Mouse (Mus musculus): ENCODE measurements around the gene Rrbp1.

The Rrbp1 gene

DNA sequence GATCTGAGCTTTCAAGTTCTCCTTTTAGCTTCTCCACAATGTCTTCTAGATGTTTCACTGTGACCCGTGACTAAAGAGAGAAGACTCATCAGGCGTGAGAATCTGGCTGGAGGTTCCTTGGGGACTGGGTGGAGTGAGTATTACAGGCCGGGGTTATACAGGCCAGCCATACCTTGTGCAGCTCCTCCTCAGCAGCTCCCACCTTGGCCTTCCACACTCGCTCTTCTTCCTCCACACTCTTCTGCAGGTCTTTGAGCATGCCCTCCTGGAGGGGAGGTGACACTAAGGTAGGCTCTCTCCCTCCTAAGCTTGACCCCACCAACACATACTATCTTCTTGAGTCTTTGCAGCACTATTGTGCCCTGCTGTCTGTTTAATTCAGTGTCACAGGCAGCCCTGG is 57.1 kb downstream of the Rrbp1 start:
- DNase-seq = no peak

DNA sequence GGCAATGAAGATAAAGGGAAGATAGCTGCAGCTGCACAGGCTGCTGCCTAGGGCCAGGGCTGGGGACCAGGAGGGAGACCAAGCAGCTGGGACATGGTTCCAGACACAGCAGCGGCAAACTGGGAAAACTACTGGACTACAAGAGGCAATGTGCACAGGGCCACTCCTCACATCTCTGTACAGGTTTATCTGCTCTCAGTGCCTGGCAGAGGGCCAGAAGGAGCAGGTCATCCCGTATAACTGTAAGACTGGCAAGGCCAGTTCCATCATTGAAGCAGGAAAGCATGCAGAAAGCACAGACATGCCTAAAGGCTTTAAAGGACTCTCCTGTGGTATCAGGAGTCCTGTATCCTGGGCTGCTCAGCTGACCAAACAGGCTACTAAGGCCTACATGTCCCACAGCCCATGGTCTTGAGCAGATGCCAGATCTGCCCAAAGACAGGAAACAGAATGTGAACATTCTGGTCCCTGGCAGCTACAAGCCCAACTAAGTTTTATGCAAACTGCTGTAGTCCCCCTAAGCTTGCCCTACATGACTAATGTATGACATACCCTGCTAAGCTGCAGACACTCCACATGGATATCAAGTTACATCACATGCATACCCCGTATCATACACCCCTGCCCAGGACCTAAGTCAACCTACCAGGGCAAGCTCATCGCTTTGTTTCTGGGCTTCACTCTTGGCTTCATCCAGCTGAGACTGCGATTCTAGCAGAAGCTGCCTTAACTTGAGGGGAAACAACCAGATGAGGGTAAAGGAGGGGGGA is 59.3 kb downstream of the Rrbp1 start:
- DNase-seq = no peak

DNA sequence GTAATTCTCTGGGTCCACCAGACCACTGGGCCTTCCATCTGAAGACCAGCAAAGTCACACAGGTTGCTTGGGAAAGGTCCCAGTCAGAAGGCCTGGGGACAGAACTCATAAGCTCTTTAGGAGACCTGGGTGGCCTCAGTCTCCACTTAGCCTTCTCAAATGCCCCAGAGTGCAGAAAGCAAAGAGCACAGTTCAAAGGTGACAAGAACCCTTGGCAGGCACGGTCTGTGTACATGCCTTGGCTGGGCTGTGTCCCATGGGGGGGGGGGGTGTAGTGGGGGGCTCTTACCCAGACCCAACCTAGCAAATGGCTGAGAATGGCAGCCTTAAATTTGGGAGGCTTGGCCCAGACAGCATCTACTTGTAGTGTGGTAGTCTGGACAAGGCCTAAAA is 60.0 kb downstream of the Rrbp1 start:
- DNase-seq = no peak

DNA sequence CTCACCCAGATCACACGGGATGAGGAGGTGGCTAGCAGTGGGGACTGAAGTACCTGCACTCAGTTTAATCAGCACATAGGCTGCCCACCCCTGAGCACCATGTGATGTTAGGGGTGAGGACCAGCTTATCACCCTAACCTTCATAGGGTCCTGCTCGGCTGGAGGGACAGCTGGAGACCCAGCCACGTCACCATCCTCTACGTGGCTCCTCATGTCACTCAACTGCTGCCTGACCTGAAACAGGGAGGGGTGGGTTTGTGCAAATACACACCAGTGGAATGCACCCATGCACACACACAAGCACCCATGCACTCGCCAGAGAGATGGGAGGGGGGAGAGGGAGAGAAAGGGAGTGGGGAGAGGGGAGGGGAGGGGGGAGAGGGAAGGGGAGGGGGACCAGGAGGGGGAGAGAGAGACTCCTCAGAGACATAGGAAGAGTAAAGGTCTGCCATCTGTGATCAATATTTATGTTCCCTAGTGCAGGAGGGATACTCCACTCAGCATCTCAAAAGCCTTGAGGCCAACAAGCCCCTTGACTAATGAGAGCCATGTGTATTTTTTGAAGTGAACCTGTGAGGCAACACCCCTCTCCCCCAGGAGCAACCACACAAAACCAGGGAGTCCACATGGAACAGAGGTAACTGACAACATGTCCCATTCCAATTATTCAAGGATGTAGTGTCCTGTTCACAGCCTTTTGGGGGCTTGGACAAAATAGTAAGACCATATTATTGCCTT is 60.6 kb downstream of the Rrbp1 start:
- no peak for DNase-seq

DNA sequence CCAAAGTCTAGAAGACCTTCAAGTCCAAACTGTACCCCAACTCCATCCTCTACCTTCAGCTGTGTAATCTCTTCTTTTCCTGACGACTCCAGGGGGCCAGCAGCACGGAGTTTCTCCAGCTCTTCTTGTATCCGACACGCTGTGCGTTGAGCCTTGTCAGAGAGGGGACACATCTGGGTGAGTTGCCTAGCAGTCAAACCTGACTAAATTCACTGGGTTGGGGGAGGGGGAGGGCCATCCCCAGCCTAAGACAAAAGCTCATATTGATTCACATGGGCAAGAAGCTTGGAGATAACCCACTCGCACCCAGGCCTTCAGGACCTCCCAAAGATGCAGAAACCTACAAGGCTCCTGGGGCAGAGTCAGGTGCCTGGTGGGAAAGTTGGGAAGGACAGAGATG is 61.8 kb downstream of the Rrbp1 start:
- no peak for DNase-seq

DNA sequence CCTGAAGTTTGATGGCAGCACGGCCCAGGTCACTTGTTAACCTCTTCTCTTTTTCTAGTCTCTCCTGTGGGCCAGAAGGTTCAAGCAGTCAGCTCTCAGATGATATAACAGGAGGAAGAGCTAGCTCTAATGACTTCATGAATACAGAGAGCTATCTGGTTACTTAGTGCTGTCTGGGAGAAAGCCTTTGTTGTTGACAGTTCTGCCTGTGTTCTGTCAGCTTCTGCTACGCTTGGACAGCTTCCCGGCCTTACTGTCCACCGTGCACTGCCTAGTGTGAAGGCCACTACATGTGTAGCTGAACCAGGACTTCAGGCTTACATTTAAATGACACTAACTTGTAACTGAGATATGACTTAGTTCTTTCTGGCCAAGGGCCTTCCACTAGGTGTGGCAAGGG is 62.6 kb downstream of the Rrbp1 start:
- no peak for DNase-seq

DNA sequence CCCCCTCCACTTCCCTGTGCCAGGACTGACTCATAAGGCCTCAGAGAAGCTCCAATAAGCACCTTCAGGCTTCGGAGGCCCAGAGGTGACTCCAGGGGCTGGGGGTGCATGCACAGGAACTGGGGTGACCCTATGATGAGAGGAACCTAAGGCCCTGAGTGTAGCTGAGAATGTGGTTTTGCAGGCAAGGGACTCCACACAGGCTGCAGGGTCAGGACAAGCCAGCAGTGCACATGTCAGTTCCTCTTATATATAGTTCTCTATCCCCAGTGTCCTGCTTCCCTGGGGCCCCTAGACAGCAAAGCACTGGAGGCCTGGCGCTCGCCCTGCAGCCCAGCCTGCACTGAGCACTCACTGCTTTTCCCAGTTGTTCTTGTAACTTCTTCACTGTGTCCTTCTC is 63.1 kb downstream of the Rrbp1 start:
- no peak for DNase-seq

DNA sequence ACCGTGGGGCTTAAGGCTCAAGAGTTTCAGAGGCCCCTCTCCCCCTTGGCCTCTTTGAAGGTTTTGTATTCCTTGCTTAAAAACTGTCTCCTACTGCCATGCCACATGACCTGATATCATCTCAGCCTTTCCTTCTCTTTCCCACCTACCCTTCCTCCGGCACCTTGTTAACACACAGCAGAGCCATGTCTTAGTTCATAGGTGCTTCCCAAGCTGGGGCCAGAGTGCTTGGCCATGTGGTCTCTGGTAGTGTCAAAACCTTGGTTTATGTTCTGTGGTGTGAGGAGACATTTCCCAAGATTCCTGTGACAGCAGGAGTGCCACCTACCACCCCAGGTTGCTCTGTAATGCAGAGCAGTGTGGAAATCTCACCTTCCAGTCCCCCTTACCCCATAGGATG is 64.7 kb downstream of the Rrbp1 start:
- DNase-seq = no peak

DNA sequence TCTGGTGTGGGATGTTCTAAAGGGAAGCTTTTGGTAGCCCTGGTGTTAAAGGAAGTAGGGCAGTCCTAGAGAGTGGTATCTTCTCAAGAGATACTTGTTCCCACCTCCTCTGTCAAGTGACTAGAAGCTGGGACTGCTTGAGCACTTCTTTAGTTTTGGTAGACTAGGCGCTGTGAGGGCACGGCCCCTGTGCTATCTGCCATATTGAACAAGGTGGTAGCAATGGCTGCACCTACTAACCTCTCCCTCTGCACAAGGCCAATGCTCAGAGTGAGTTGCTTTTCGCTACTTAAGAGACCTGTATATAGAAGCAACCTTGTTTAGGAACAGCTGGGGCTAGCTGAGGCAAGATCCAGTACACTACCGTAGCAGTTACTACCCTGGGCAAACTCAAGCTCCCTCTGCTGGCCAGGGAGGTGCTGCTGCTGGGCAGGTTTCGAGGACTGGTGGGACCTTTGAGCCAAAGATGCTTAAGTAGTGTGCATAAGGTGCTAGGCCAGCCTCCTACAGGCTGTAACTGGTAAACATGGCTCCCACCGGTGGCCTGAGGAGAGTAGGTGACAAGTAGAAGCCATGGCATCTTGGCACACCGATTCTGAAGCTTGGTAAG is 65.5 kb downstream of the Rrbp1 start:
- no peak for DNase-seq

DNA sequence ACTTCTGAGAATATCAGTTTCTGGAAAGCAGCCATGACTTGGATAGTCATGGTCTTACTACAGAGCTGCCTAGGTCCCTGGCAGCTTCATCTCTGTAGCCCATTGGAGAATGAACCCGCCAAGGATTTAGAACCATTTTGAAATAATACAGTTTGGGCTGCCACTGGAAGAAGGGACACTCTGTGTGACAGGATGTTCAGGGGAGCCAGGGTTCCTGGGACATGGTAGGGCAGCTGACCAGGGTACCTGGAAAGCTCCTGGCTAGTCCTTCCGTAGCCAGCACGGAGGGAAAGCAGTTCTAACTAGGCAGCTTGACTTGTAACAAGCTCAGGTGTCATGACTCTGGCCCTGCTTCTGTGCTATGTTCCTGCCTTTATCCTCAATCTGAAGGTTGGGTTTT is 66.3 kb downstream of the Rrbp1 start:
- no peak for DNase-seq

DNA sequence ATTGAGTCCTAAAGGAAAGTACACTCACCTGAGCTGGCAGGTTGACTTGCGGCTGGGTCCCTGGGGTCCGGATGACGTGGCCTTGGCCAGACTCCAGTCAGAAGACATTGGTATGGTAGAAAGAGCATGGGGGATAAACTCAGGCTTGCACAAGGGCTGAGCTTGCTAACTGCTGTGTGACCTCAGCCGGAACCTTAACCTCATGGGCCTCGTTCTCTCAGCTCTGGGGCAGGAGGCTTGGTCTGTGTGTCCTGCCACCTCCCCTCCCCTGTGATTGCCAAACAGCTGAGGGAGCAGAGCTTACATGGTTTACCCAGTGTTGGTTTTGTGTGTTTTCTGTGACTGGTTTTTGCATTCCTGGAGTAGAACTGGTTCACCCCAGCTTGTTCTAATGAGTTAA is 70.7 kb downstream of the Rrbp1 start:
- DNase-seq = no peak

DNA sequence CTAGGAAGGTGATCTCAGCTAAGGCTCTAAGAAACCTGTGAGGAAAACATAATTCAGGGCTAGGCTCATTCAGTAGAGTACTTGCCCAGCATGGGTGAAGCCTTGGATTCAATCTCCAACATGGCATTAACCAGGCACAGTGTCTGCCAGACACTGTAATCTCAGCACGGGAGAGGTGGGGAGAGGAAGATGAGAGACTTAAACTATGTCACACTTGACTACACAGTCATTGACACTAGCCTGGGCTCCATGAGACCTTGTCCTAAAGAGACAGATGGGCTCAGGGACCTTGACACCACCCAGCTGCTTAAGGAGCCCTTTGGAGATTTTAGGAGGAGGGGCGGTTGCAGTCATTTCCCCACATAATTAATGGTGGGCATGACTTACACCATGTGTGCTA is 73.2 kb downstream of the Rrbp1 start:
- DNase-seq = no peak

DNA sequence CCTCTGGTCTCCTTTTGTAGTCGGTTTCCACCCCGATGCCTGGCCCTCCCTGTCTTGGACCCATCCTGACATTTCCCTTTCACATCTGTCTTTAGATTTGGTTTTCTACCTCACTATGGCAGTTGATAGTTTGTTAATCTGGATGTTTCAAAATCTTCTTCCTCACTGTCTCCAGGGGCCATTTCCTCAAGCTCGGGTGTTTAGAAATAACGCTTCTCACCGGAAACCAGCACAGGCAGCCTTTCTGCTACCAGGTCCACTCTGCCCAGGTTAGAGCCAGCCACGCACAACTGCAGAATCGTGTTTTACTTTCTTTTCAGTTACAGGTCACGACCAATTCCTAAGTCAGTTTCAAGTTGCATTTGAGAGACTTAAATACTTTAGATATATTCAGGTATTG is 76.6 kb downstream of the Rrbp1 start:
- DNase-seq = no peak

DNA sequence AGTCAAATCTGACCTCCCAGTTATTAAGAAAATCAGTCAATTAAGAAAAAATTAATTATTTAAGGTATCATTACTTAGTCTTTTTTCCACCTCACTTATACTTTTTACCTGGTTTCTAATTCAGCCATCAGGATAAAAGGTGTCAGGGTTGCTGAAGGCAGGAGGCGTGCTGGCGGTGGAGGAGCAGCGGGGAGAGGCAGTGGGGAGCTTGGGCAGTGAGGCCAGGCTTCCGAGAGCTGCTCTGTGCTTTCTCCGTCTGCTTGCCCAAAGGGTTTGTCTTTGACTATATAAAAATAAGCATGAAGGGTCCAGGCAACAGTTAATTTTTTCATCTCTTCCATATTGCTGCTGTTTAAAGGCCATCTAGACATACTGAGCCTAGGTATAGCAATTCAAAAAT is 77.5 kb downstream of the Rrbp1 start:
- DNase-seq = no peak

DNA sequence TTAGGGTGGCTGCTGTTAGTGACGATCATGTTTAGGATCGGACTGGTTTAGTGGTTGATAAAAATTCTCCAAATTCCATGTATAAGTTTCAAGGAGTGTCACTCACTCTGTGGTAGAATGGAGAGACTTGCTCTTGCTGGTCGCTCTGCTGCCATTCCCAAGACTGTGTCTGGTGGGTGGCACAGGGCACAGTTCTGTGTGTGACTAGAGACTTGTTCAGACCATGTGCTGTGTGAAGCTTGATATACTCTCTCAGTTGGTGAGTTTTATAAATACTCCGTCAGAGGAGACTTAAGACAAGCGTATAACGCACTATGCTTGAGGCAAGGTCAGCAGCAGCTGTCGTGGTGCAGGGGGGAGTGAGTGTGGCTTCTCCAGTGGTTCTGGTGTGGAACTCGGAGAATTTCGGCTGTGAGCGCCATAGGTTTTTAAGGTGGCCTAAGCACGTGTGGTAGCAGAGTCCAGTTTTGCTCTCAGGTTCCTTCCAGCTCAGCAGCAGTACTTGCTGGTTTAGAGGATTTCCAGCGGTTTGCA is 78.7 kb downstream of the Rrbp1 start:
- DNase-seq = no peak

DNA sequence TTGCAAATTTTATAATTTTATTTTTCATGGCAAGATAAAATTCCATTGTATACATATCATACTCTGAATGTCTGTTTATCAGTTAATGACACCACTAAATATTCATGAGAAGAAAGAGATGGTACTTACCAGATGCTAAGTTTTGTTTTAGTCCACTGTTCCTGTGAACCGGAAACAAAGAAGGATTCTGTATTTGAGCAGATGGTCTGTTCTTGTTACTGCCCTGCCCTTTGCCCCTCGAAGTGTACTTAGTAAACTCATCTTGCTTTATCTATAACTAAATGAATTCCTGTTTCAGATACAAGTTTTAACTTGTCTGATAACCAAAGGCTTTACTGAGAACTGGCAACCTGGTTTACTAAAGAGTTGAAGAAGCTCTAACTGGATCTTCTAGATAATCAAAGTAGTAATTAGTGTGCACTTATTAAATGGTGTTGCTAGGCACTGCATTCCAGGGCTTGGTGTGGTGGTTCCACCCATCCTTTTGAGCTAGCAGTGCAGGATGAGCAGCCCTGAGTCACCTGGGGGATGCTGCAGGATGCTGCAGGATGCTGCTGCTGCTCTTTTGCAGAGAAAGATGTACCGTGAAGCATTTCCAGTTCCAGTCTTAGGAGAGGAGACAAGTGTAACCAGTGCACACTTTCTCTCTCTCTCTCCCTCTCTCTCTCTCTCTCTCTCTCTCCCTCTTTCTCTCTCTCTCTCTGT is 81.3 kb downstream of the Rrbp1 start:
- DNase-seq = no peak

DNA sequence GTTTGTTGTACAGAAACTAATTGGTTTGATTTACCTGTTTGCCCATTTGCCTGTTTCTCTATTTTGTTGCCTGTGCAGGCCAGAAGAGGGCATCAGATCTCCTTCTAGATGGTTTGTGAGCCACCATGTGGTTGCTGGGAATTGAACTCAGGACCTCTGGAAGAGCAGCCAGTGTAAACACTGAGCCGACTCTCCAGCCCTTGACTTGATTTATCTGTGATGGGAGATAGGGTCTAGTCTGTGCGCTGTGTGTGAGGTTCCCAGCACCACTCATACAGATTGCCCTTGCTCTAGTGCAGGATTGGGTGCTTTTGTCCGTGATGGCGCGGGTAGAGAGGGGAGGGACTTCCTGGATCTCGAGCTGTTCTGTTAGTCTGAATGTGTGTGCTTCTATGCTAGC is 85.2 kb downstream of the Rrbp1 start:
- no peak for DNase-seq

DNA sequence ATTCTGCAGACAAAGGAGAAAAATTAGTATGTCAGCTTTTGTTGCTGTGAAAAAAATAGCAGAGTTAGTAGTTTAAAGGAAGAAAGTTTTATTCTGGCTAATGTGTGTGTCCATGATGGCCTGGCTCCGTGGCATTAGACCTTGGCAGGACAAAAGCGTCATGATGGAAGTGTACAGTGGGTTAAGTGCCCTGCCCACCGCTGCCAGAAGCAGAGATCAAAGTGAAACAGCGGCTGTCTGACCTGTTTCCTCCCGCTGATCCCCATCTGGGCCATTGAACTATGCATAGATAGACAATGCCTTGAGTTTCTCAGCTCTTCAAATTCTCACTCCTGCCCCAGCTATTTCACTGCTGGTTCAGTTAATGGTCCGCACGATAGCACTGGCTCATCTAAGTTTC is 87.0 kb downstream of the Rrbp1 start:
- DNase-seq = no peak

DNA sequence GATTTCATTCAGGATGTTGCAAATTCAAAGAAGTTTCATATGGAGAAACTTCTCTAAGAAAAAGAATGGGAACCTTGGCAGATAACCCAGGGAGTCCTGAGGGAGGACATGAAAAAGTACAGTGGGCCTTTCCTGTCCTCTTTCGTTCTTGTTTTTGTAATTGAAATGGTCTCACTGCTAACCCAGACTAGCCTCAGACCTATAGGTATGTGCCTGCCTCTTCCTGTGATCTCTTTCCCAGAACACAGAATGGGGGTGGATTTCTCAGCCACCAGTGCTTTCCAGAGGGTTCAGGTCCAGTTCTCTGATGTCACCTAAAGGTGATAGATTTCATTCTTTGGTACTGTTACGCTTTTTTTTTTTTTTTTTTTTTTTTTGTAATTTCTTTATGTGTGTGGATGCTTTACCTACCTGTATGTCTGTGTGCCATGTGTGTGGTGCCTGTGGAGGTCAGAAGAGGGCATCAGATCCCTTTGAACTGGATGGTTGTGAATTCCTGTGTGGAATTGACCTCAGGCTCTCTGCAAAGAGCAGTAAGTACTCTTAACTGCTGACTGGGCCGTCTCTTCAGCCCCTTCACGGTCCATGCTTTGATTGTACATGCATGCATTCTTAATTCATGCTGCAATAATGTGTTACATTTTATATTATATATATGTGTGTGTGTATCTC is 92.1 kb downstream of the Rrbp1 start:
- no peak for DNase-seq

DNA sequence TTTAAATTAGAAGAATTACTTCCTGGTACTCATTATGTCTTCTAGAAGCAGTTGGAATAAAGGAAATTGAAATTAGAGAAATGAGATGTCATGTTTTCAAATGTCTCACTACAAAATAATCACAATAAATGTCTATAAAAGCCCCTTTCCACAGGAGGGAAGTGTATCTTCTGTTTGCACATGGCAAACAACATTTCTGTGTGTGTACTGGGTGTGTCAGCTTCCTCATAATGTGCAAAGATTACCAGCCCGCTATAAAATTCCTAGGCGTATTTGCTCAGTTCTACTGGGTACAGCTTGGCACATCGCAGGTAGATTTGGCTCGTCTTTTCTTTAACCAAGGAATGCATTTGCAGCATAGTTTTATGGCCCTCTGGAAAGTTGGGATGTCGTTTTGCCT is 93.4 kb downstream of the Rrbp1 start:
- DNase-seq = no peak

DNA sequence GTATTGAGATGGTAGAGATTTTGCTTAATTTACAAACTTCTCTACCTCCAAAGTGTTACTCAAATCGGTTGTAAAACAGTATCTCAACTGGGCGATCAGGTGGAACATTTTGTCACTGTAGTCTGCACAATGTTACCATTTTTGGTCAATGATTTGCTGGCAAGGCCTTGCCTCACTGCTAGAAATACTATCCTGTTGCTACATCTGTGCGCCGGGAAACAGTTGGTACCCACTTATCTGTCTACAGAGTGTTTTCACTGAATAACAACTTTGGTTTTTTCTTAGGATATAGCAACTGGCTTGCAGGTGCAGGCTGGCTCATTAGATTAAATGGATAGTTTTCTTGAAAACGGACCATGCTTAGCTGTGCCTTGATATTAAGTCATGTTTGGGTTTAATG is 94.8 kb downstream of the Rrbp1 start:
- peak; percentile 34 for DNase-seq

DNA sequence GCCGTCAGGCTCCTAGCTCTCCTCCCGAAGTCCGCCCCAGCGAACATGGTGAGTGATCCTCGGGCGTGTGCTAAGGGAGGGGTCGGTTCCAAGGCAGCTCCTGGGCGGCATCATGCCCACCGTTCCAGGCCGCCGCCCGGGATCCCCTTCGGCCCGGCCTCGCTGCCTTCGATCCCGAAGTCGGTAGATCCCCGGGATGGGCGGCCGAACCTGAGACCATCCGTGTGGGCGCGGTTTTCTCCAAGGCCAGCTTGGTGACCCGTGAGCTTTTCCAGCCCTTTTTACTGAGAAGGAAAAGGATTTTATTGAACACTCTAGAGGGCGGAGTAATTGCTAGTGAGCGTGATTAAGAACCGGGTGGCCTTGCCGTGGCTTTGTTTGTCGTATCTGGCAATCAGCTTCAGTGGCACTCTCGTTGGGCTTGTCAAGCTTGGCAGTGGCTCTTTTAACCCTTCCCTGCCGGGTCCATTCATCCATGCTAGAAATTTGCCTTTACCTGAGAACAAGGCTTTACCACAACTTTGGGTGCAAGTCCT is 95.4 kb downstream of the Rrbp1 start:
- DNase-seq = no peak
